Mouse (Mus musculus) forebrain, embryonic 10.5 days (tissue): ENCODE data around the gene Rai1. TPM values are rescaled to one million over a fixed set of nuclear protein-coding genes. Genes with fewer than 3 reads are reported as not detected.

Experiments used
- microRNA-seq: library from miRNA; unstranded; fragments of <30 nt; microRNA quantifications from one replicate; pipeline ENCODE4, GENCODE M21; 2017
- polyA plus RNA-seq: library from polyadenylated mRNA; unstranded; fragments of >200 nt; fragmentation: Nextera tagmentation; extraction: Ambion mirVana; gene quantifications from 2 replicates; pipeline ENCODE4 v1.2.1, GENCODE M21; 2016

Gene Rai1
- polyA plus RNA-seq, 1 experiment from 2014 or later = 25.3 TPM

Small RNA genes lying within 50 kb of the gene (microRNA-seq; reads per million reads assigned to microRNA genes)
- gene Mir6921 (not detected), gene Mir6922 (not detected)

Other genes starting within 250 kb of the Rai1 start
- 55.8 and 59.6 TPM in 2 replicates for gene Med9, start 156.8 kb upstream of the Rai1 start, polyA plus RNA-seq
- gene Rasd1, start 140.1 kb upstream of the Rai1 start, polyA plus RNA-seq = 2.0 and 2.2 TPM in 2 replicates
- gene Pemt, start 58.5 kb upstream of the Rai1 start, polyA plus RNA-seq = 7.9 and 9.7 TPM in 2 replicates
- gene Srebf1, start 117.6 kb downstream of the Rai1 start, polyA plus RNA-seq = 59.3 and 66.1 TPM in 2 replicates
- gene Tom1l2, start 247.9 kb downstream of the Rai1 start, polyA plus RNA-seq = 18.0 TPM in 2 replicates
- 1.5 and 1.6 TPM in 2 replicates for gene Drc3, start 248.3 kb downstream of the Rai1 start, polyA plus RNA-seq